Mouse (Mus musculus) lung, postnatal 36 days (tissue): ENCODE measurements around the gene Taf3.
A peak's percentile ranks its signal among the peaks of the same experiment; 100 is the strongest.

ENCODE experiments used
- DNase-seq: peaks from one replicate; pipeline ENCODE4 v3.0.0; 2022; ENCODE audit warnings: mixed read lengths

The Taf3 gene

GRCm38 (mm10) chr2:10010263-10010909, 38.0 kb downstream of the Taf3 start:
- DNase-seq = peak; percentile 40

DNA sequence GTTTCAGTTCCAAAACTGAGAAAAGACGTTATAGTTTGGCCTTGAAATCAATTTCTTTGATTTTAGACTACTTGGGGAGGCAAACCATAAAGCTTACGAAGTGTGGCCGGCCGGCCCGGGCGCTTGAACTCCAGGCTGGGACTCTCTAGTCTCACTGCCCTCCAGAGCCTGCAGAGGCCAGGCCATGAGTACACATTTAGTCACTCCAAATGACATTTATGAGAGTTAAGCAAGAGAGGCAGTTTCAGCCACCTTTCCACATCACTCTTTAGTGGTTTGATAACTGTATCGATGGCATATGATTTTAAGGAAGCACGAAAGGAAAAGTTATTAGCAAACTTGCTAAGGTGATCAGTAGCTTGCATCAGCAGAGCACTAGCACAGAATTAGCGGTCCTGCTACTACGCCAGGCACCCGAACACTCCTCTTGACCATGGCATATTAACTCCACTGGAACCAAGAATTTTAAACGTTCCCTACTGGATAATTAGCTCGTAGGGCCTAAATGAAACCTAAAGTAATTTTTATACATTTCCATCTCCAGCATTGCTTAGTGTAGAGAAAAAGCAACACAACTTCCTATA, 38.6 kb downstream of the Taf3 start:
- DNase-seq = no peak

DNA sequence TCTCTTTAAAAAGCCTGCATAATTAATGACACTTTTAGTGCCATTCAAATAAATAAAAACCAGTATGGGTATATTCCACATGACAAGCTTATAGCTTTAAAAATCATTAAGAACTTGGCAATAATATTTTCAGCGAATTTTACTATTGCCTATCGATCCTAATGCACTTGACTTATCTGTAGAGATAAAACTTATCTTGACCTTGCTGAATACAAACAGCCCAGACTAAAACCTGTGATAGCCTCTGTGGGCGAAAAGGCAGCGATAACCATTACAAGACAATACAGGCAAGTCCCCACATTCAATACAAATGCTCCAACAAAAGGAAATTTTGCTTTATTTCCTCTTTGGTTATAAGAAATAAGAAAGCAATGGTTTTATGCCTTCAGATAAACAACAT, 39.8 kb downstream of the Taf3 start:
- DNase-seq = no peak

DNA sequence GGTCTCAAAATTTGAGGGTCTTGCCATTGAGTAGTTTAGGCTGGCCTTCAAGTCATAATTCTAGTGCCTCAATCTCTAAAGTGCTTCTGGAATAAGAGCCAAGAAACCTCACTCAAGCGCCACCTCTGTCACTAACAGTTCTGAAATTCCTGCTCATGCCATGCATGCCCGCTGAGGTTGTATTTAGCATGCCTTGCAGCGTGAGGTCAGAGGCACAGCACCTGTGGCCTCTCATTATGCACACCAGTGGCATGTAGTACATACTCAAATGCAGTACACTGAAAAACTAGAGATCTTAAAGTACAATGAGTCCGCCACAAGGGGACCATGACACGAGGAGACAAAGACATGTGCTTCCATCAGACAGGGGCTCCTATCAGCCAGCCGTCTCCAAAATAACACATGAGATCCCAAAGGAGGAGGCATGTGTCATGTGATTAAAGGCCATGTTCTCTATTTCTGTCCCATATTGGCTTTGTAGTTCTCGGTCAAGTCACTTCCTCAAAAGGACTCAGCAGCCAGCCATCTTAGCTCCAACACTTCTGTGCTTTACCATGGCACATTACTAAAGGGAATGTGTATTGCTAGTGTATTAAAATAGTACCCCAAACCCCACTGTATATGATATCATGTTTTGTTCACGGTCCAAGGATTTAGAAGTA, 43.3 kb downstream of the Taf3 start:
- DNase-seq = peak; percentile 14

DNA sequence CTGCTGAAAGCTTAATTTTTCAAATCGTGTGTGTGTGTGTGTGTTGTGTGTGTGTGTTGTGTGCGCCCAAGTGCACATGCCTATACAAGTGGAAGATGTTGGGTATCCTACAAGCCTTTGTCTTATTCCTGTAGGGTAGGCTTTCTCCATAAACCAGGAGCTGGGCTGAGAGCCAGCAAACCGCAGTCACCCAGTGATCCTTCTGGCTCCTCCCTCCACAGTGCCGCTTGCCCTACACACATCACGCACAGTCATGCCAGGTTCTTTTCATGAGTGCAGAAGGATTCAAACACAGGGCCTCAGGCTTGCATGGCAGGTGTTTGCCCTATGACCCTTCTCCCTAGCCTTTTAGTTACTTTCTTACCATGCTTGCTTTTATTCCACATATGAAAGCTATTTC, 45.0 kb downstream of the Taf3 start:
- DNase-seq = peak; percentile 24

DNA sequence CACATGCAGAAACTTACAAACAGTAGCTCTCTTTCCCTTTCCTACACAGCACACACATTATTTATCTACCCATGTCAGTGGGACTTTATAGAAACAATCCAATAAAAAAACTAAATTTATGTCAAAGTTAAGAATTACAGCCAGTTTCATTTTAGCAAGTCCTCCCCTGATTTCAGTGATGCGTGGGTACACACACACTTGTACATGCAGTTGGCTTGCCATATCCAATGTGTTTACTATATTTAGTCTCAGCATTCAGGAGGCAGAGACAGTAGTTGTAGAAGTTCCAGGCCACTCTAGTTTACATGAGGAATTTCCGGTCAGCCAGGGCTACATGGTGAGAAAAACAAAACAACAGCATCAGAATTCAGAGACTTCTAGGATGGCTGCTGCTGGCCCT, 46.8 kb downstream of the Taf3 start:
- DNase-seq = no peak

DNA sequence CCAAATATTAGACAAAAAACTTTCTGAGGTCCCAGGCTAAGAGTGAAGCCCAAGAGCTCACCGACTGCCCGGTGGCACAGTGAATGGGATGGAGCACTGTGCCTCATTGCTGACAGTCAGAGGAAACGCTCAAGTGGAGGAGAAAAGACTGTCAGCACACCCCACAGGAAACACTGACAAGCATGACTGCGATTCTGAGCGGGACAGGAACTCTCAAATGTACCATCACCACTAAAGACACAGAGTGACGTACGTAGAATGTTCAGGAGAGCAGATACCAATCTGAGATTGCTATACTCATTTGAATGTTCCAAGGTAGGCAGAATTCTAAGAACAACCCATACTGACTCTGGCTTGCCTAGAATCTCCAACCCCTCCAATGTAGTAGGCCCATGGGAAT, 50.9 kb downstream of the Taf3 start:
- DNase-seq = no peak

DNA sequence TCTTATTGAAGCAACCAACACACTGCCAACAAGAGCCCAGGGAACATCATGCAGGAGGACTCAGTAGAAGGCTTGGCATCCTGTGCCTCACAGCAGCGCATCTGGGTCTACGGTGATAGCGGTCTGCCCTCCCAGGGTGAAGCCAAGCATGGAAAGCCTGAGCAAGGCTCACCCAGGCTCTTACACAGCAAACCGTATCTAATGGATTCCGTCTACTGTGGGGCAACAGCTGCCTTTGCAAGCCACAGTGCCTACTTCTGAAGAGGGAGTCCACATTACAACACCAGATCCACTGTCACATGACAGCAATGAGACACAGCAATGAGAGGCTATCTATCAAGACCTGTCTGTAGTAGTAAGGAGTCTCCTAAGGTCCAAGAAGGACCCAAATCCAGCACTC, 52.3 kb downstream of the Taf3 start:
- DNase-seq = no peak

GRCm38 (mm10) chr2:9990690-9991229, 57.6 kb downstream of the Taf3 start:
- DNase-seq = no peak

DNA sequence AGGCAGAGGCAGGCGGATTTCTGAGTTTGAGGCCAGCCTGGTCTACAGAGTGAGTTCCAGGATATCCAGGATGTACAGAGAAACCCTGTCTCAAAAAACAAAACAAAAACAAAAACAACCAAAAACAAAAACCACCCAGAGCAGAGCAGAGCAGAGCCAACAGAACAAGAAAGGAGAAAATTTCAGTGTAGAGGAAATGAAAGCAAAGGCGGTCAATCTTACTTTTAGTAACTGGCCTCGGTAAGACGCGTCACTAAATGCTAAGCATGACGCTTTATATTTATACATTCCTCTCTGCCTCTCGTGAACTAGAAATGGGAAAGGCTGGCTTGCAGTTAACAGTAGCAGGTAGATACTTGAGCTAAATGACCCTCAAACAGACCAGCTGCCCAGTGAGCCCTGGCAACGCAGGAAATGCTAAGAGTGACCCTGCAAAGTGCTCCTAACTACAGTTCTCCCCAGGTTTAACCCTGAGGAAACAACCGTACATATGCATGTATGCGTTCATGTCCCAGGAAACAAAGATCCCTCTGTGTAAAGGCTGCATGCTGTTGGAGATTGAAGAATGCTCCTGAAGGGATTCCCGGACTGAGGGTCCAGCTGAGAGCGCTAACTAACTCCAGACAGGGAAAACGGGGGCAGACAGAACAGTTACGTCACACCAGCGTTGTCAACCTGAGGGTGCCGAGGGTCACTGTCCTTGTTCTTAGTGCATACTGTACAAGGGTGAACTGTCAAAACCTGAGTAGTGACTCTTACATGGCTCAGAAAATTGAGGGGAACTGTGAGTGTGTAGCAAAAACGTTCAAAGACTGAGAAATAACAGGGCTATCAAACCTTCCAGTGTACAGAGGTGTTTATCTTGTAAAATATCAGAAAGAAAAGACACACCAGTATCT, 58.5 kb downstream of the Taf3 start:
- DNase-seq = no peak

DNA sequence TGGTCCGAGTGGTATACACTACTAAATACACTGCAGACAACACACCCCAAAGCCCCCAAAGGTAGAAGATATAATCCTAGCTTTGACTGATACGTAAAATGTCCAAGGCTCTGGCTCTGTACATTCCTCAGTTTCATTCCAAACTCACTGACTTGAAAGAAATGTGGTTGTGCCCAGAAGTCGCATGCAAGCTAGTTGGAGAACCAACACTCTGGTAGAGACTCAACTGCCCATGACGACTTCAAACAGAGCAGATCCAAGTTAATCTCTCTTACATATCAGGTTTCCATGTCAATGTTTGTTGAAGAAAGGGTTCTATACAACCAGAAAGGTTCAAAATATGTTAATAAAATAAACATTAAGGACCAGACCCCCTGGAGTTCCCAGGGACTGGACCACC, 60.1 kb downstream of the Taf3 start:
- no peak for DNase-seq

GRCm38 (mm10) chr2:9985979-9986447, 62.4 kb downstream of the Taf3 start:
- no peak for DNase-seq

DNA sequence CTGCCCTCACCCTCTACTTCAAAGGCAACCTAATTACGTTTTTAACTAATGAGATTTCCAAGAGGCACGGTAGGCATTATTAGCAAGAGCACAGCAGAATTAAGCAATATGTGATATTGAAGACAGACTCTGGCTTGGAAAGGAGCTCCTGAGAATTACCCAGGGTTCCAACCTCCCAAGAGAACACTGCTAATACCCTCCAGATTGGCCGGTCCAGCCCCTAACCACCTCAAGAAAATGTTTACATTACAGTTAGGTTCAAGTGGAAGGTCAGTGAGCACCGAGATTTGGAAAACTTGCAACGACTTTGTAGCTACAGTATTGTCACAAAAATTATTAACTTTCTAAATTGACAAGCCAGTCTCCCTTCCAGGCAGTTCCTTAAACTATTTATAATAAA, 66.0 kb downstream of the Taf3 start:
- DNase-seq = no peak

DNA sequence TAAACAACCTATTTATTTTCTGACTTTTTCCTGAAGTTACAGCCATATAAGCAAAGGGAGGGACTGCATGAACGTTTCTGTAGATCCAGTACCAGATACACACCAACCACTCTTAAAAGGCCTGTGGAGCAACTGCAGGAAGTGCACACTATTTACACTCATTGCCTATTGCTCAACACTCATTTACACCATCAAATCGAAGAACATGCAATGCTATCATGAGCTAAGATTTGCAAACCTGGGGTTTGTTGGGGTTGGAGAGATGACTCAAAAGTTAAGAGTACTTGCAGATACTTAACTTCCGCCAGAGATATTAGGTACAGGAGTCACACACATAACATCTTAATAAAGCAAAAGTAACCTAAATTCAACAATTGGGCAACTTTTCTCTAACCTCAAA, 76.5 kb downstream of the Taf3 start:
- peak; percentile 41 for DNase-seq

- DNase-seq = peak; percentile 22
These were observed 77.8 kb downstream of the Taf3 start for GRCm38 (mm10) chr2:9970579-9970978.

DNA sequence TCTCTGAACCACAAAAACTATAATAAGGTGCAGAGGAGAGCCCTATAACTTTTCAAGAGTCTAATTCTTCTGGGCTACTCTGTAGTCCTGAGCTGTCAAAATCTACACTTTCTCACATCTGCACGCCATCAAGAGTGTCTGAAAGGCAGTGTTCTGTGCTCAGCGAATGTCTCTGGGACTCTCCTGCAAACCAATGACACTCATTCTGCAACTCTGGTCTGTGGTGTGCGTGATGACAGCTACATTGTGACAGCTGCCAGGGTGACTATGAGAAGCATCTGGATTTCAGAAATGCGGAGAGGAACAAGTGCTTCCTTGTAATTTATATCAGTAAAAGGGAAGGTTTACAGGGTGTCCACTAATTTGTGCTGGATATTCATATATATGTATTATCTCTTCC, 78.2 kb downstream of the Taf3 start:
- peak; percentile 16 for DNase-seq

GRCm38 (mm10) chr2:9969734-9970133, 78.7 kb downstream of the Taf3 start:
- DNase-seq = peak; percentile 15

DNA sequence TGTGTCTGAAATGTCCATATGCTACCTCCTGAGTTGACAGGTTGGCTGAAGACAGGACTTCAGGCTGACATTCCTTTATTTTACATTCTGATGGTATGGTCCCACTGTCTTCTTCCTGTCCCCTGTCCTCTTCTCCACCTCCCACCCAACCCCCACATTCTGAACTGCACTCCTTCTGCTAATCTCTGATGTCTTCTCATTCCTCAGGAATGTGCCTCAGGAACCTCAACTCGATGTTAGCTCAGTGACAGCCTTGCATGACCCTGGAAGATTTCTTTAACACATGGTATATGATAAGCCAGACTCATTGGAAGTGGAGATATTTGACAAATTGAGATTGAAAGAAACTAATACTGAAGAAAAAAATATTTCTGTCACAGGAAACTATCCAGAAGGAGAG, 81.8 kb downstream of the Taf3 start:
- DNase-seq = no peak

- DNase-seq = no peak
These were observed 82.8 kb downstream of the Taf3 start for GRCm38 (mm10) chr2:9965608-9966007.

- no peak for DNase-seq
These were observed 85.5 kb downstream of the Taf3 start for GRCm38 (mm10) chr2:9962871-9963270.

GRCm38 (mm10) chr2:9961708-9962107, 86.7 kb downstream of the Taf3 start:
- DNase-seq = no peak

DNA sequence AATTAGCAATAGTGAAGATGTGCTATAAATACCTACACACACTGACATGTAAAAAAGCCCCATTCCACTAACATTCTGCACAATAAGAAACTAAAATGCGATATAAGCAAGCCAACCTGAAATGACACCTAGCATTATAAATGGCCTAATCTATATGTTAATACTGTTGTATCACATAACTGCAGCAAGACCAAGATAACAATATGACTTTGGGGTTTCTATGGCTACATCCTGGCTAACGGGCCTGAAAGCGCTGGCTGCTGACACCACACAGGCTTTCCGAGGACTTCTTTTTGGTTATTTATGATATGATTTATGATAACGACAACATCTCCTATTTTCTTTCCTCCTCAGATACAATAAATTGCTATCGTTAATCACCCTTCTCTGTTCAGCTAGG, 90.4 kb downstream of the Taf3 start:
- DNase-seq = no peak

GRCm38 (mm10) chr2:9956546-9956945, 91.8 kb downstream of the Taf3 start:
- DNase-seq = no peak
